Mouse (Mus musculus) C2C12 (cell line): ENCODE measurements around the gene Efnb3.

Source experiments
- CEBPB ChIP-seq: IDR thresholded peaks from one replicate; pipeline ENCODE4 v1.6.1; 2011; ENCODE audit warnings: low read depth, mild to moderate bottlenecking, control low read depth, moderate library complexity
- CTCF ChIP-seq: IDR thresholded peaks from one replicate; pipeline ENCODE4 v1.5.1; 2011; ENCODE audit not compliant: control insufficient read depth, insufficient read depth, insufficient read length

DNA sequence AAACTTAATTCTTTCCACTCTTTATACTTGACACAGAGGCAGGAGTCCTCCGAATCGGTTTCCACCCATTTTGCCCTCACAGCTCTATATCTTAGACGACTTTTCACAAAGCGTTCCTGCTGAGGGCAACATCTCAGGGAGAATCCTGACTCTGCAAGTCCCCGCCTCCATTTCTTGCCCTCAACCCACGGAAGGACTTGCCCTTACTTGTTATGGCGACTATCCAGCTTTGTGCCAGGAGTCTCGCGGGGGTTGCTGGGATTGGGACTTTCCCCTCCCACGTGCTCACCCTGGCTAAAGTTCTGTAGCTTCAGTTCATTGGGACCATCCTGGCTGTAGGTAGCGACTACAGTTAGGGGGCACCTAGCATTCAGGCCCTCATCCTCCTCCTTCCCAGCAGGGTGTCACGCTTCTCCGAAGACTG is 20.1 kb upstream of the Efnb3 start, which contains the start of the genes Wrap53 and Trp53:
- no peak for TF ChIP-seq CEBPB
- TF ChIP-seq CTCF = no peak
